Mouse (Mus musculus) lung, postnatal 36 days (tissue): ENCODE results near the gene Plxdc2.

Experiments used
- DNase-seq: peaks from one replicate; pipeline ENCODE4 v3.0.0; 2022; ENCODE audit warnings: mixed read lengths

Gene Plxdc2

DNA sequence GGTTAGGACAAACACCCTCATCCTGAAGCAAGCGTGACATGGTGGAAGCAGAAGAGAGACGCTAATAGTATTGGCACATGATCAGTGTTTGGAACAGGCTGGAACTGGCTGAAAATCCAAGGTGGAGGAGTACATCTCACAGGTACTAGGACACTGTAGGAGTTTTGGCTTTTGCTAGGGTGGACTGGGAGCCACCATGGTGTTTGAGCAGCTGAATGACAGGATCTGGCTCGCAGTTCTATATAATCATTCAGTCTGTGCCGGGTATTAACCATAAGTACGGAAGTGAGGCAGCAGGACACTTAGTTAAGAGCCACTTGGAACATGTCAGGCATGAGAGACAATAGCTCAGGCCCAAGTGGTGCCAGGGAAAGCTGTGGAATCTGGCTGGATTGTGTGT is 82.9 kb downstream of the Plxdc2 start:
- DNase-seq, result no peak

DNA sequence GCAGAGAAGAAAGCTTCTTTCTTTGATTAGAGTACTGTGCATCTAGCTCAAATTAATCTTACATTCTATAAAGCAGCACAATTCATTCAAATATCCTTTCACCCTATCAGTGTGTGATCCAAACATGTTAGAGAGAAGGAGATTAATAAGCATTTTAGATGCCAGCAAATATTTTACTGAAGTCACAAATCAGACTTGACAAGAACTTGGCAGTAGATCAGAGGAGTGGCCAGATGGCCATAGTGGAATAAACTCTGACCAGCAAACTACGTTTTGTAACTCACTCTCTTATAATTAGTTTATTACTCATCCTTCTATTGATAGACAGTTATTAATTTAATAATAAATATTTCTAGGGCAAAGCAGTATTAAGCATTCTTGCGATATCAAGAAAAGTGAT is 86.5 kb downstream of the Plxdc2 start:
- peak; percentile 41 for DNase-seq

DNA sequence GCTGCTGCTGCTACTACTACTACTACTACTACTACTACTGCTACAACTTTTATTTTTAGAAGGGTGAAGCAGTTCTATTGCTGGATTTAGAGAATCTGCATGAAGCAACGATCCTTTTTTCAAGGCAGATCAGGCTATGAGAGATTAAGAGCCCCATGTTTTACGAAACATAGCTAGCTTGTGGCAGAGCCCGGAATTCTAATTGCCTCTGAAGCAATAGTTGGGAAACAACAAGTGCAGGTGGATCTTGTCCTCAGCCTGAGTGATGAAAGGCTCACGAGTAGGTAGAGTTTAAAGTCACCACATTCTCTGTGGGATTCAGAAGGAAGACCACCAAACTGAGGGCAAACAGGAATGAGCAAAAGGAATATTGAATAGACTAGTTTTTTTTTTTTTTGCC is 91.8 kb downstream of the Plxdc2 start:
- peak; percentile 17 for DNase-seq

DNA sequence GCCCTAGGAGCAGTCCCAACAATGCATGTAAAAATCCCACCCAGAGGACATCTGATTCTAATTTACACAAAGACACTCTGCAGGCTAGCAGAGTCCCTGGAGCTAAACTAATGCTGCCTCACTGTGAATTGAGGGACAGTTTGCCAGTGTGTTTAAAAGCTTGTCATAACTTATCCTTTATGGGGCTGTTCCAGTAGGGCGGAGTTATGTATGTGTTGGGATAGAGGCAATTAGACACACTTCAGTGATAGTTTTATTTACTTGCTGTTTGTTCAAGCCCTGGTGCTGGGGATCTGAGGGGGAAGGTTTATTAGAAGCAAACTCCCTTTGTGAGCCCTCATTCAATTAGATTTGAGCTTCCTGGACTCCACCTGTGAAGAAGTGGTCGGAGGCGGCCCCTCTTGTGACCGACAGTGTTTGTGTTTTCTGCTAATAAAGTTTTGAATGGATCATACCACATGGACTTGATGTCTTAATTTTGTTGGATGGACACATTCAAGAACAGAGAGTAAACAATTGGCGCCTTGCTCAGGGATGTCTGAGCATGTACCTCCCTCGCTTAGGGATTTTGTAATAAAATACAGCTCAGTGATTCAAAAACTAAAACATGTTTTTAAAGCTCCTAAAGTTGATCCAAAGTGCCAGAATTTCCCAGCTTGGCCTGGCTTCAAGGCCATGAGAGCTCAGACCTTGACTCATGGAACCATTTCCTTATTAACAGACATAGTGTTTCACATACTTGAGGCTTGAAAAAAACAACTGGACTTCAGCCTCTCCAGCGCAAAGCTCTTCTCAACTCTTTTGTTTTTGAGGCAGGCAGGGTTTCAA is 94.9 kb downstream of the Plxdc2 start:
- peak; percentile 66 for DNase-seq

DNA sequence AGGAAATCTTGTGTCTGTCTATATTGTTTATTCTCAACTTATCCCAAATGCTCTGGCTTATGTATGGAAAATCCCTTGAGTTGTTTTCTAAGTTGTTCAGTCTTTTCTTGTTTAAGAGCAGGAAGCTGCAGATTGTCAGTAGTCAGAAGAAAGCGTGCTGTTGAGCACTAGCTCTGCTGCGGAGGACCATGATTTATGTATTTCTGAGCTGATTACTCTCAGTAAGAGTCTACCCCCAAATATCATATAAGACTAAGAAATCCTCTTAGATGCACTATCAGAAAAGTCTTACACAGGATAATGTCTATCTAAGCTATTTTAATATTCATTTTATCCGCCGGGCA is 95.5 kb downstream of the Plxdc2 start:
- no peak for DNase-seq

DNA sequence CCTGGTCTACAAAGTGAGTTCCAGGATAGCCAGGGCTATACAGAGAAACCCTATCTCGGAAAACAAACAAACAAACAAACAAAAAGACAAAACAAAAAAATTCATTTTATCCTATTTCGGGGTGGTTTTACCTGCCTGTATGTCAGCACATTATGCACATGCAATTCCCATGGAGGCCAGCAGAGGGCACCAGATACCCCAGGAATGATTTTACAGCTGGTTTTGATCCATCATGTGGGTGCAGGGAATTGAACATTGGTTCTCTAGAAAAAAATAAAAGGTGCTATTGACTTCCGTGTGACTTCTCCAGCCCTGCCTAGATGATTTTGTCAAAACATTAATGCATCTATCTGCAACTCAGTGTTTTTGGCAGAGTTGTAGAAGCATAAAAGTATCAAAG is 96.0 kb downstream of the Plxdc2 start:
- DNase-seq, result no peak

DNA sequence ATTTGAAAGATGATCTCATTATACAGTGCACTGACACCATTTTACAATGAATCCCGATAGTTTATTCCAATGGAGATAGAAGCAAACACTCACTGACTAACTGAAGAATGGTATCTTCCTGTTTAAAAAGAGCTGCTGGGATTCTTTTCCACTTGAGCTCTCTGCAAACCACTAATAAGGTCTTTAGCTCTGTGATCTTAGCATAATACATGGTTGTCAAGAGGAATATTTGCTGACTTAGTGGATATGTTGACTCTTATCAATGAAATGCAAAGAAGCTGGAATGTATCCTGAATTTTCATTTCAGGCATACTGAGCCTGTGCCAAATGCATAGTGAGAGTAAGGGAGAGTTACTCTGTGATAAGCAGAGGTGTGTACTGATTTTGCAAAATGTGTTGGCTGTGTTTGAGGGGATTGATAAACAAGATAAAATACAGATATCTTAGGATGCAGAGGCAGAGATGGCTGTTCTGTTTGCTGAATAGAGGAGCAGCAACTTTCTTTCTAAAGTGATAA is 100.2 kb downstream of the Plxdc2 start:
- no peak for DNase-seq

DNA sequence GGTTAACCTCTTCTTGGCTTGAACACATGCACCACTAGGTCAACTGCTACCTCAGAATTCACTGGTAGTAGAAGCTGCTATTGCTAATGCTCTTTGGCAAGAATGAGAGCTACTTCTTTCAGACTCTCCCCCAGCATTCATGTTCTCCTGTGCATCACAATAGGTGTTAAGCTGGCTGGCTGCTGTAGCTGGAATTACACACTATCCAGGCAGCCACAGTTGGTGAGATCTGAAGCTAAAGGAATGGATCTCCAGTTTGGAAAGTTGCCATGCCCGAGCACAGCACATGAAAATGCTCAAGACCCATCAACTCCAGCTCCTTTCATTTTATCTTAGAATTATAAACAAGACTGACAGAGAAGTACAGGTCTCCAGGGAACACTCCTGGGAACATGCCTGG is 103.4 kb downstream of the Plxdc2 start:
- no peak for DNase-seq

DNA sequence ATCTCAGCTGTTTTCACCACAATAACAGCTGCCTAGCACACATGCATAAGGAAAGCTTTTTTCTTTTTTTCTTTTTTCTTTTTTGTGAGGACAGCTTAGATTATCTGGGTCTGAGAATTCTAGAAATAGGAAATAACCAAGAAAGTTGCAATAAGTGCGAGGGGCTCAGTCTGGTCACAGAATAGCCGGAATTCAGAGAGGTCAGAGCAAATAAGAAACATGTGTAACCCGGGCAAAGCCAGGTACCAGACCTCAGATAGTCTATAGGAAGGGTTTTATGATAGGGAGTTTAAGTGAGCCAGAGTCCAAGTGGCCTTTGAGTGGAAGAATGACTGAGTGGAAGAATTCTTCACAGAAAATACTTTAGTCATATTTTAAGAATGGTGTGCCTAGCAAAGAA is 114.0 kb downstream of the Plxdc2 start:
- no peak for DNase-seq

DNA sequence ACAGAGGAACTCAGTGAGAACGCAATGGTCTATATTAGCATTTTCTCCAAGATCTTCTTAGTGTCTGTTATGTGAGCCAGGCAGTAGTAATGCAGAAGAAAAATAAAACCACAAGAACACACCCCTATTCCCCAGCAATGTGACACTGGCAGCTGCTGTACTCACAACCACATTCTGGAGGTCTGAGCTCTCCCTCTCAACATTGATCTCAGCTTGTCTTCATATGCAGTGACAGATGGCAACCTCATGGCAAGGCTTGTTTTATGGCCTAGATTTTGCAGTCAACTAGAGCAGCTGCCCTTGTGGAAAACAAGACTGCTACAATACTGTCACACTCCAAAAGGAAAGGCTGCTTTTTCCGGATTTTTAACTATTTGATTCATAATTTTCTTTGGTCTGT is 127.8 kb downstream of the Plxdc2 start:
- DNase-seq, result no peak

DNA sequence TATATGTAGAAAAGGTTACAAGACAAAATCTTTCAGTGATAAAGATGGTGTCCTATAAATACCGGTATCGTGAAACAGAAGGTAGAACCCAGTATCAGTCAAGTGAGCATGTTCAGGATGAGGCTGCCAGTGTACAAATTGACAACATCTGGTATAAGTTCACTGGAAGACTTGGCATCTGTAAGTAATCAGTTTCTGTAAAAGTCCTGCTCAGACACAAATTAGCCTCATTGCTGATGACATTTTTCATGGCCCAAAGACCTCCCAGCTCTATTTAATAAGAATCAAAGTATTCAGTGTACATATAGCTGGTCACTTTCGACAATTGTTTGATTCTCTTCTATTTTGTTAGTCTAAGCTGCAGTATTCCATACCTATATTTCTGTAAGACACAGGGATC is 129.9 kb downstream of the Plxdc2 start:
- no peak for DNase-seq

DNA sequence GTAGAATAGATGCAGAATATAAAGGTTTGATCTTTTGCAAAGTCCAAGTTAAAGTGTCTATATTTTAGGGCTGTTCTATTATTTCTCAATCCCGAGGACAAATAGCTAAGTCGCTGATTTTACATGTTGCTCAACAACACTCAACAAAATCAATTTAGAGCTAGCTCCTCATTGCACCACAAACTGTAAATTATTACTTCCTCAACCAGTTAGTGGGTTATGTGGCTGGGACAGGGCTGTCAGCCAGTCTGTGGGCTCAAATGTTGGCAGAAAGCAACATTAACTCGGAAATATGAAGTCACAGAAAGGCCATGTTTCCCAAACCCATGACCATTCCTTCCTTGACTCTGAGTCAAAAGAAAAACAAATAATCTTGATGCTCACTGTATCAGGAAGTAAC is 135.1 kb downstream of the Plxdc2 start:
- peak; percentile 34 for DNase-seq

DNA sequence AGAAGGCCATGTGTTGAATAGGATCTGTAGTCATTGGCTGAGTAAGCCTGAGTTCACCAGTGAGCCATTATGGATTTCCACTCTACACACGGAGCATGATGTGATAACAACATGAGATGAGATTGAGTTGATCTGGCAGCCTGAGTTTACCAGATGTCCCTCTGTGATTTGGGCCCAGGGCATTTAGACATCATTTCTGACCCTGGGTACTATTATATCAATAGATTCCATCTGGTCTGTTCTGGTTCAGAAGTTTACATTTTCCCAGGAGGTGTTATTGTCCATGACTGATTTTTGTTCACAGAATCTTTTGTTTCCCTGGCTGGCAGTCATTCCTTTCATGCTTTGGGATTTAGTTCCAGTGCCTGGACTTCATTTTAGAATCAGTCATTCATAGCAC is 146.7 kb downstream of the Plxdc2 start:
- no peak for DNase-seq

DNA sequence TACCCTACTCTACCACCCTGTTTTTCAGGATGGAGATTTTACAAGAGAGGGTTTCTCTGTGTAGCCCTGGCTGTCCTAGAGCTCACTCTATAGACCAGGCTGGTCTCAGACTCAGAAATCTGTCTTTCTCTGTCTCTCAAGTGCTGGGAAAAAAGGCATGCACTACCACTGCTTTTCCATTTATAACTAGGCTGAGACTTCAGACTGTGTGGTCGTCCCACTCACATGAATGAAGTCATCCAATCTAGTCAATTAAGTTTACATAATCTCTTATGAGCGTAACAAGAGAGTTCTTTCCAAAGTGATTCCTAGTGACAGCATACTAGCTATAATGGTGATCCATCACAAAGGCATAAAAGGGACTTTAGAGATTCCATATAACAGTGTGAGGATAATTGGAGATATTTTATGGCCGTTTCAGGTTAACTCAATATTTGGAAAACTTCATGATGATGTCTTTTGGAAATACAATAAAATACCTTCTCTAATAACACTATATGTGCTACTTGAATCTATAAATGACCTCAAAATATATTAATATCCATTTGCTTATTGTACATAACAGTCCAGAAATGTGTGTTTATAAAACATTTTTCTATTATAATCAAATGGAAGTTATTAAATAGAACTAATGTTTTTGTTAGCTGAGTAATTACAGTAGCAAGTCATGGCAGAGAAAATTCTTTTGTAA is 151.6 kb downstream of the Plxdc2 start:
- no peak for DNase-seq

DNA sequence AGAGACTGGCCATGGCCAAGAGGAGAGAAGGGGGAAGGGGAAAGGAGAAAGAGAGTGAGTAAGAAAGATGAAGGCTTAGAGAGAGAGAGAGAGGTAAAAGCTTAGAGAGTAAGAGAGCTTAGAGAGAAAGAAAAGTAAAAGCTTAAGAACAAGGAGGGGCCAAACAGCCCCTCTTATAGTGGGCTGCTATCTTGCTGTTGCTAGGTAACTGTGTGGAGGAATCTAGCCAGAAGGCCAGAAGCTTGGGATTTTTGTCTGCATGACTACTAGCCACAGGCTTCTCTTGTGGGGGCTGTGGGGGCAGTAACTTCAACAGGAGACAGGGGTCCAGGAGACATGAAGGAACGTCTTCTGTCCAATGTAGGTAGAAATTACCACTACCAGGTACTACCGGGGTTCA is 162.0 kb downstream of the Plxdc2 start:
- no peak for DNase-seq

DNA sequence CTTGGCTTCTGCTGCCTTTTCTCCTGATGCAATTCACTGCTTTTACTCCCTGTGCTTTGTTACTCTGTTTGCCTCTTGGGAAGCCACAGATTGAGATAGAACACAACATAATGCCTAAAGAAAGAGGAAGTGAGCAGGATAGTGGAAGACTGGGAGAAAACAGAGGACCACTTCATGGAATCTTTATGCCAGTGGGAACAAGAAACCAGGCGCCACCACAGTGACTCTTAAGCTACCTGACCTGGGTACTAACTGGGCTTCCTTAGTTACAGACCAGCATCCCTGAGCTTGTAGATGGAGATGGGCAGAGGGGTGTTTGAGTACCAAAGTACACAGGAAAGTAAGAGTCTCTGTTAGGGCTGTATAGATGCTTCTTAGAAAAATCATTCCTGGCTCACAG is 167.3 kb downstream of the Plxdc2 start:
- DNase-seq, result no peak

DNA sequence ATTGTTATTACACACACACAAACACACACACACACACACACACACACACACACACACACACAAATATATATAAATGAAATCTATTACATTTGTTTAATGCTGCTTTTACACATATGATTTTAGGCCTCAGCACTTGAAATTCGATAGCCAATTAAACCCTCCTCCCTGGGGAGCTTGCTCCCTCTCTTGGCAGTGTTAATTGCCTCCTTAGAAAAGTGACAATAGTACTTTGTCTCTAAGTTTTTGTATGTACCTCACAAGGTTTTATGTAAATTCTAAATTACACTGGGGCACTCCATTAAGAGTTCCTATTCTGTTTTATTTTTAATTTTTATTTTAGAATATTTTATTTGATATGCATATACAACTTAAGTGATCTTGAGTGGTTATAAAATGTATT is 176.1 kb downstream of the Plxdc2 start:
- no peak for DNase-seq

DNA sequence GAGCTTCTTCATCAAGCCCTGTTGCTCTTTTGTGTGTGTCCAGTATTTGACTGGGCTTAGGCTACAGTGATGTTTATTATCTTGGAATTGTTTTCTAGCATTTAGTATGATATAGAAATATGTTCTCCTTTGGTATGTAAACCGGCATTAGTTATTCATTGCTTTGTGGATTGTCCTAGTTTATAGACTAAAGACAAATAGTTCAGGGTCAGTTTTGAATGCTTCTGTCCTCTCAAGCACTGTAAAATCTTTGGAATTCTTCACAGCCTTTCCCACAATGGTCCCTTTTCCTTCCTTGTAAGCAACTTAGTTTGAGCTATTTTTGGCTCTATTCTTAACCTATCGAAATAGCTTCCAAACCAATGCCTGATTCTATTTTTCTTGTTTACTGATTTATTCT is 178.5 kb downstream of the Plxdc2 start:
- DNase-seq, result no peak

DNA sequence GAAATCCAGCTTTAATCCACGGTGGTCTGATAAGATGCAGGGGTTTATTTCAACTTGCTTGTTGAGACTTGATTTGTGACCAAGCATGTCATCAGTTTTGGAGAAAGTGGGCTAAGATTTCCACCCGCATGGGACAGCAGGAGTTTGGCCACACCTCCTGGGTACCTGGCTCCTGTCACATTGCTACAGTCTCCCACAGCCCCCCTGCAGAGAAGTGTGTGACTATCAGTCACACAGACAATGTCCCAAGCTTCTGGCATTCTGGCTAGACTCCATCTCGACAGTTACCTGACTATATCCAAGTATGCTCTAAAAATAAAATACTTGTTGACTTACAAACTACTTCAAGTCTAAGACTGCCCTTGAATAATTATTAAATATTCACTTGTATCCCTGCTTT is 185.1 kb downstream of the Plxdc2 start:
- no peak for DNase-seq

DNA sequence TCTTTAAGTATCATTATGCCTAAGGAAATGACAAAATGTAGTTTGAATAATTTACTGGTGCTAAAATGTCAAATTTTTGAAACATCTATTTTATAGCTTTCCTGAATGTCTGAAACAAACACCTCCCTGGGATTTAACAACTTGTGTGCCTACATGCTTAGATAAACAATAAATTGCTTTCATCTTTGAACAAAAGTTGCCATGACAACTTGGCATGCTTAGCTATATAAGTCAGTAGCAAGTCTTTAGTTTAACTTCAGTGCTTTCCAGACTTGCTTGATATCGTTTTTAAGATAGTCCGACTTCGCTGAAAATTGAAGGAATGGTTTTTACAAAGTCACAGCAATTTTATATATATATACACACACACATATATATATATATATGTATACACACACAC is 189.1 kb downstream of the Plxdc2 start:
- peak; percentile 12 for DNase-seq

DNA sequence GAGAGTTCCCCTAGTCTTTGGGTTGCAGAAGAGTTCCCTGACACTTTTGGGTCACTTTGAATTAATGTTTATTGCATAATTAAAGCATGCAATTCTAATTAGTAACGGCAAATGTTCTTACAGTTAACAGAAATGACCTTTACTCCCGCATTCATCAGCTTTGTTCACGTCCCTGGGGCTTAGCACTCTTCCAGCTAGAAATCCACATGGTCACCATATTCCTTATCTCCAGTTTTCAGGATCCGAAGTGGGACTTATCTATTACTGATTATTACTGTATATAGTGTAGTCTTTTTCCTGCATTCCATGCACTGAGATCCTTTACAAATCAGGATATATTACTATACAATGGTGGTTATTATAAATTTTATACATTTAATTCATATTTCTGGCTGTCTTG is 203.2 kb downstream of the Plxdc2 start:
- DNase-seq, result no peak

DNA sequence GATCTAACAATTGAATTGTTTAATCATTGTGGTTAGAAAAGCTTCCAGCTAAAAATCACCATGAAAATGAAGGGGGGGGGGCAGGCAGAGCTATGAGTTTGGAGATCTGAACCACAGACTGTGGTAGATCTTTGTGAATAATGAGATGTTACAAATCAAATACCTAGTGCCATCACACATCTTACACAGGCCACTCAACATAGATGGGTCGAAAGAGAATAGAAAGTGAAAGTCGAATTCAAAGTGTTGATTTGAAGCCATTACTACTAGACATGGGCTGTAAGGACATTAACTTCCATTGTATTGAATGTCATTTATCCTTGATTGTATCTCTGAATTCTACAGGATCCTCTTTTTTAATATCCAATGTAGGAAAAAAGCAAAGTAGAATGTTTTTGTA is 212.2 kb downstream of the Plxdc2 start:
- no peak for DNase-seq

DNA sequence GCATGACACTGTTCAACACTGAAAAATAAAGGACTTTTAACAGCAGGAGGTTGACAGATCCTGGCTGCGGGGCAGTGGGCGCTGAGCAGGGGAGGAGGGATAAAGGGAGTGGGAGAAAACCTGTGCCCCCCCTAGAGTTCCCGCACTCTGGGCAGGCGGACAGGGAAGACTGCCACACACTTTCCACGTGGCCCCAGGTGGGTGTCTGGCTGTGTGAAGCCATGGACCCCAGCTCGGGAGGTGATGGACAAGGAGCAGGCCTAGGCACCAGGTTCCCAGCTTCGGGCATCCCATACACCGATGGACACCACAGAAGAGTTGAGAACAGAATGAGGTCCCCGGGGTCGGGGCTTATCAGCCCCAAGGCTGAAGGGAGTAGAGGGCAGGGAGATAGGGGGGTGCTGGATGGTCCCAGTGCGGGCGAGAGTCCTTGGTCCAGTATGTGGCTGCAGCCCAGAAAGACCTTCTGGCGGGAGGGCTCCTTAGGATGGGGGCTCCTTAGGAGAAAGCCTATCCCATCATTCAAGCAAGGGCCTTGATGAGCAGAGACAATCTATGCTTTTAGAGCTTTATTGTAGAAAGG is 215.2 kb downstream of the Plxdc2 start:
- DNase-seq, result no peak

DNA sequence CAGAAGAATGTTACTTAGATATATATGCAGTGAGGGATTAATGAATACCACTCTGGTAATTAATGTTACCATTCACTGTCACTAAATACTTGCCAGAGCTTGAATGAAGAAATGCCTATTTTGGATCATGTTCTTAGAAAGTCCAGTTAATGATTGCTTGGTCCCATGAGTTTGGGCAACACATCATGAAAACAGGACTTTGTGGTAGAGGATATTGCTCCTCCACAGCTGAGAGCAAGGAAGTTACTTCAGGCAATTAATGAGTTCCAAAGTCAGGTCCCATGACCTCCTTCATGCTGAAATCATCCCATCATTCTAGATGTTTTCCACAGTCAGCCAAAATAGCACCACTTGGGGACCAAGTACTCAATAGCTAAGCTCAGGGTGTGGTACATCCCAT is 220.5 kb downstream of the Plxdc2 start:
- no peak for DNase-seq
